In the genomic region with DNA sequence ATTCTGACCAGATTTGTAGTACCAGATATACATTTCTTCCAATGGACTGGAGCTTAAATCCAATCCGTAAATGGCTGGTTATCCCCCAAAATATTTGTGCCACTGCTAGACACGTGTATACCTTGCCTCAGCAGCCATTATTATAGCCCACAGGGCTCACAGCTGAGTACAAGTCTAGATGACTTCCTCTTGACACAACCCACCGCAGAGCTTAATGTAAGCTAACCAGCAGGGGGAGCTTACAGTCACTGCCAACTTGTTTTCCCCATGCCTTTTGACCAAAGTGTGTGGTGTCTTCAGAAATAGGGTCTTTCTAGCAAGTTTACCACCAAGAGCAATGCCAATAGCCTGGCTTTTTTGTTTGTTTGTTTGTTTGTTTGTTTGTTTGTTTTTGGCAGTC, we compare ENCODE assay signal across 1 mouse cellular context.
TF ChIP-seq lines count a peak whose summit lies in the region.

No protein-coding gene starts in this region.

TF ChIP-seq in MEL, 35 proteins besides CTCF, POLR2A, EP300 and RAD21 (continued from another document):
- TF ChIP-seq KAT2A (conservative IDR thresholded peaks at IDR 0.05; ENCODE audit: low read depth, low read length), result no peak
